Mouse (Mus musculus) lung, postnatal 14 days (tissue): ENCODE measurements around the gene Gabrd.
"Not testable (repeated sequence)": the region's sequence is repeated elsewhere in the genome, so short reads cannot be mapped to it uniquely, and the experiment has no call there.

Experiments used
- DNase-seq: peaks from one replicate; pipeline ENCODE4 v3.0.0; 2021

Gabrd gene

DNA sequence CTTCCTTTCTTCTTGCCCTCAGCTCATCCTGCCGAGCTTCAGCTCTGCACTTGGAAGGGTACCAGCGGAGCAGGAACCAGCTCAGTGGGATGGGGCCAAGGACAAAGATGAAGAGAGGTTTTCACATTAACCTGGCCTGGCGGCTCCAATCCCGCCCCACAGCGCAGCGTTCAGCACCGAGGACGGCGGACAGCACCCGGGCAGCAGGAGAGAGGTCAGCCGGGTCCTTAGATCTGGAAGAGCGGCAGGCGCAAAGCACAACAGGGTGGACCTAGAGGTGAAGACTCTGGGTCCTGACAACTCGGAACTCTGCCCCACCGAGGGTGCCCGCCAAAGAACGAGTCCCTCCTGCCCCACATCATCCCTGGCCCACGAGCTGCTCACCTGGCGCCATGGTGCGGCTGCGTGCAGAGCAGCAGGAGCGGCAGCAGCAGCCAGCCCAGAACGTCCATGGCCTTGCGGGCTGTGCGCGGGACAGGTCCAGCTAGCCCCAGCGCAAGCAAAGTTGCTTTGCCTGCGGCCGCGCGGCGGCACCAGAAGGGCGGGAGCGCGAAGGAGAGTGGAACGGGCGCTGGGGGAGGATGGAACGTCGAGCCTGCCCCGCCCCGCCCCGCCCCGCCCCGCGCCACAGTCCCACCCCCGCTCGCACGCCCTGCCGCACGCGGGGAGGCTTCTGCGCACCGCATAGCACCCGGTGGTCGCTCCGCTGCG lies at the start of gene Gabrd:
Gene Gabrd (minus strand): TSS at position 602 of the 711 bp plus-strand sequence.
- DNase-seq: peak; percentile 48

GRCm38 (mm10) chr4:155442808-155443207 lies 44.9 kb upstream of the Gabrd start:
- DNase-seq: no peak

DNA sequence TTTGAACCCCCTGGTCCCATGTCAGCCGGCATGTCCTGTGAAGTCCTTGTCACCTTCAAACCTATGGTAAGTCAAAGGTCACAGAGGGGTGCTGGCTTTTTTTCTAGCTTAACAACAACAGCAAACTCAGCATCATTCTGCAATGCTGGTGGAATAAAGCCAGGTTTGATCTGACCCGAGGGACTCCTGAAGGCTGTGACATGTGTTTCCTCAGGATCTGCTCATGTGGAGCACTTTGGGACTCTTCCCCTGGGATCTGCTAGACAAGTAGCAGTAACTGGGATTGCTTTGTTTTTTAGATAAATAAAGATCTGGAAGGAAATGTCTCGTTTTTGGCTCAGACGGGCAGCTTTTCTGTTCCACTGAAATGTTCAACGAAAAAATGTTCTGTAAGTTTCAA lies 36.1 kb upstream of the Gabrd start:
- DNase-seq: no peak

DNA sequence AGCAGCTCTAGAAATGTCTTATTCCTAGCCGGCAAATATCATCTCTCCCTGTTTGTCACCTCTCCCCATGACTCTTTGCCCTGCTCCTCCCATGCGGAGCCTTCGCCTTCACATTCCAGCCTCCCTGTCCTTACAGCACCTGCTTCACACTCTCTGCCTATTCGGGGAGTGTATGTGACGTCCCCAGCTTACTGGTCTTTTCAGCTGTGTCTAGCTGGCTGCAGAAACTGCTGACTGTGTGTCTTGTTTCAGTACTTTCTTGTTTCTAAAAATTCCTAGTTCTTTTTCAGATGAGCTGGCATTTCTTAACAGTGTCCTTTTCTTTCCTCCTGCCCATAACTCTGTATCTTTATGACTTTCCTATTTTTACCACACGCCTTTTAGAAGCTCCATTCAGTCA lies 34.4 kb upstream of the Gabrd start:
- DNase-seq: no peak

DNA sequence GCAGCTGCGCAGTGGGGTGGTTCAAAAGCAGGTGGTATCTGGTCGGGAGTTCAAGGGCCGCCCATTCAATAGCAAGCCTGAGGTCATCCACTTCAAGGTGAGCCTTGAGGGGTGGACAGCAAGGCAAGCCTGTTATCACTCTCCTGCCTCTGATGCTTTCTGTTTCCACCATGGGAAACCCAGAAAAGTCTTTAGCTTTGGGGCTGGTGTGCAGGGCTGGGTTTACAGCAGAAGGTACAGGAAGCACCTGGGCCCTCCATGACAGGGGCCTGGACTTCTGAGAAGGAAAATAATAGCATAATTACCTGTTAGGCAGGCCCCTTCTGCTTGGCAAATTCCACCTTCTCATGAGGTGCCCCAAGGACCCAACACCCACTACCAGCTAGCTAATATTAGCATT lies 31.3 kb upstream of the Gabrd start:
- DNase-seq: no peak

DNA sequence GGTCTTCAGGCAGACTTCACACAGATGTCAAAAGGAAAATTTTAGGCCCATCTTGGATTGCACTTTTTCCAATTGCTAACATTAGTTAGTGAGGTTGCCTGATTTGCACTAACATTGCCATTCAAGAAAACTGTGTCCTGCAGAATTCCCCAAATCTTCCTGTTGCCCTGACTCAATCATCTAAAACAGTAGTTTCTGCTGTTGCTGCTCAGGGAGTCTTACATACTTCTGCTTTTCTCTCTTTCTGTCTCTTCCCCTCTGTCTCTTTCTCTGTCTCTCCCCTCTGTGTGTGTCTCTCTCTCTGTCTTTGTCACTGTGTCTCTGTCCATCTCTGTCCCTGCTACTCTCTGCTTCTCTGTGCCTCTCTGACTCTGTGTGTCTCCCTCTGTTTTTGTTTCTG lies 30.5 kb upstream of the Gabrd start:
- DNase-seq: no peak

- DNase-seq: no peak
These were observed 28.4 kb upstream of the Gabrd start for GRCm38 (mm10) chr4:155426272-155426671.

DNA sequence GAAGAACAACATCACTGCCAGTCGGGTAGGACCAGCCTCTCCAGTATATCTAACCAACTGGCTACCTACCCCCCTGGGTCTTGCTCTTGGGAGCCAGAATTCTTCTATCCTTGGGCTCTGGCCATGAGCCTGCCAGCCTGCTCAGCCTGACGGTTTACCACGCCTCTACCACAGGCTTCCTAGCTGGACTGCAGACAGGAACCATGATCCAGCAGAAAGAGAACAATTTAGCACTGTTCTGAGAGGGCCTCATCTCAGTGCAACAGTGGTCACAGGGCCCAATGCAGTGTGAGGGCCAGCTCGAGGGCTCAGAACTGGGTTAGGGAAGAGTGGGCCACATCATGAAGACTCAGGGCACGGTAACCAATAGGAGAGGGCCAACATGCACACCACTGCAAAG lies 26.1 kb upstream of the Gabrd start:
- DNase-seq: no peak

DNA sequence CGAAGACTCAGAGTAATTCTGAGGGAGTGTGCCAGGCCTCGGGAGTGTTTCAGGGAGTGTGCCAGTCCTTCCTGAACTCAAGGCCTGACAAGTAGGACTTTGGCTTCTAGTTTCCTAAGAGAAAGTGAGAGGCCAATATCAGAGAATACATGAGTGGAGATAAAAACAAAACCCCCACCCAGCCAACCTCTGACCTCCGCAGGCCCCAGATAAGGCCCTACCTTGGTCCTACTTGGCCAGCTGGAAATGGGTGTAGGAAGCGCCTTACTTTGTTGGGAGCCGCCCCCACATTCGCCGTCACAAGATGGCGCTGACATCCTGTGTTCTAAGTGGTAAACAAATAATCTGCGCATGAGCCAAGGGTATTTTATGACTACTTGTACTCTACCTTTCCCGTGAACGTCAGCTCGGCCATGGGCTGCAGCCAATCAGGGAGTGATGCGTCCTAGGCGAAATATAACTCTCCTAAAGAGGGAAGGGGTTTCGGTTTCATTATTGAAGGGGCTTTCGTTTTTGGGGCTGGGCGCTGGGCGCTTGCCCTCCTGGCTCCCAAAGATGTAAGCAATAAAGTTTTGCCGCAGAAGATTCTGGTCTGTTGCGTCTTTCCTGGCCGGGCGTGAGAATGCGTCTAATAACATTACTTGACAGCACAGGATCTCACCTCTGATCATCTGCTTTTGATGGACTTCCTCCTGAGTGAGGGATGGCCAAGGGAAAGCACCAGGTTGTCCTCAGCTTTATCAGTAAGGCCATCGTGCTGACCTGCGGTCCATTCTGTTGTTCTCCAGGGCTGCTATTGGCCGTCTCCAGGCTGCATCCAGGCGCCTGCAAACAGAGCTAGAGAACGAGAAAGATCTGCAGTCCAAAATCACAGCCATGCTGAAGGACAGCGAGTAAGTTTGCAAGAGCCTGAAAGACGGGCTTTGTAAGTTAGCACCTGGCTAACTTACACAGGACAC lies 23.8 kb upstream of the Gabrd start:
- DNase-seq: not testable (repeated sequence)

GRCm38 (mm10) chr4:155420137-155420536 lies 22.2 kb upstream of the Gabrd start:
- DNase-seq: no peak

- no peak for DNase-seq
These were observed 16.8 kb upstream of the Gabrd start for GRCm38 (mm10) chr4:155414656-155415235.

- DNase-seq: no peak
These were observed 15.9 kb upstream of the Gabrd start for GRCm38 (mm10) chr4:155413641-155414335.

DNA sequence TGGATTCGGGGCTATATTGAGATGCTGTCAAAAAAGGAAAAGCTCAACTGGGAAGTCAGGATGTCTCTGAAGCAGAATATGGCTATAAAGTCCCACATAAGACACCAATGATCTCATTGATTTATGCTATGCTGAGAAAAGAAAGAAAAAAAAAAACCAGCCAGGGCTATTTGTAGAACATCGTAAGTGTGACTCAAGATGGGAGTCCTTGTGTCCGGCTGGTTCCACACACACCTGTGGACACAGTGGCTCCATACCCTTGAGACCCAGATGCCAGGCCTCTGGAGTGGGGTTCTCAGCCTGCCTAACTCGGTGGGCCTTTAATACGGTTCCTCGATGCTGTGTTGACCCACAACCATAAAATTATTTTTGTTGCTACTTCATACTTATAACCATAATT lies 14.2 kb upstream of the Gabrd start:
- DNase-seq: no peak

- DNase-seq: peak; percentile 61
These were observed 11.3 kb upstream of the Gabrd start, which contains the start of gene Cfap74 for GRCm38 (mm10) chr4:155409058-155409776. Gene Cfap74, plus strand, starts transcription at chr4:155409190.

GRCm38 (mm10) chr4:155408695-155409057 lies 10.8 kb upstream of the Gabrd start:
- DNase-seq: no peak

GRCm38 (mm10) chr4:155402489-155402888 lies 4.6 kb upstream of the Gabrd start:
- DNase-seq: no peak

- no peak for DNase-seq
These were observed 3.2 kb upstream of the Gabrd start for GRCm38 (mm10) chr4:155401121-155401520.

- DNase-seq: no peak
These were observed 269 bp upstream of the Gabrd start for GRCm38 (mm10) chr4:155398222-155398540.

GRCm38 (mm10) chr4:155396751-155397150 lies 1.2 kb downstream of the Gabrd start:
- no peak for DNase-seq

GRCm38 (mm10) chr4:155395471-155395870 lies 2.4 kb downstream of the Gabrd start:
- DNase-seq: no peak

DNA sequence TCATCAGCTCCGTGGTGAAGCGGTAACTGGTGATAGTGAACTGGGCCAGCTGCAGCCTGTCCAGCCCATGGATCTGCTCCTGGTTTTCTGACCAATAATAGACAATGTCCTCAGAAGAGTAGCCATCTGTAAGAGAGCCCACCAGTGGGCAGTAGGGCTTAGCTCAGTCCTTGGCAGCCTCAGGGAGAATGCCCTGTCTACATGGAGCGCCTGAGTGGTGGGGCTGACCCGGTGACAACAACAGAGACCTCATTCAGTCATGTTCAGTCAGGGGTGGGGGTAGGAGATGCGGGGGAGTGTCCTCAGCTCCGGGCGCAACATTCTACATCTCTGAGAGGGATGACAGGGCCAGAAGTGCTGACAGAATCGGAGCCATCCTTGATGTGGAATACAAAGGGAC lies 10.7 kb downstream of the Gabrd start:
- no peak for DNase-seq

DNA sequence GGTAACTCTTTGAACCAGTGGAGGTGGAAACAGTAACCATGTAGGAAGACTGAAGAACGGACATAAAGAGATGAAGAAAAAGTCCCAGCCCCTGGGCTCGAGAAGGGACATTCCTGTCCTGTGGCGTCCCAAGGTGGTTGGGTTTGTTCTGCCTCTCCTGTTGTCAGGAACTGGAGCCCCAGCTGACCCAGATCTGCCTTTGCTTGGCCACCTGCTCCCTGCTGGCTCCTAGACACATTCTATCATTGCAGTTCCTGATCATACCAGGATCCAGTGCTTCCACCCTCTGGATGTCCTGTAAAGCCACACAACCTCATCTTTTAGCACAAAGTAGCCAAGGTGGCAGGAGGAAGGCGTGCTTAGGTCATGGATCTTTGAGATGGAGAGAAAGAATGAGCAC lies 14.6 kb downstream of the Gabrd start:
- DNase-seq: no peak

DNA sequence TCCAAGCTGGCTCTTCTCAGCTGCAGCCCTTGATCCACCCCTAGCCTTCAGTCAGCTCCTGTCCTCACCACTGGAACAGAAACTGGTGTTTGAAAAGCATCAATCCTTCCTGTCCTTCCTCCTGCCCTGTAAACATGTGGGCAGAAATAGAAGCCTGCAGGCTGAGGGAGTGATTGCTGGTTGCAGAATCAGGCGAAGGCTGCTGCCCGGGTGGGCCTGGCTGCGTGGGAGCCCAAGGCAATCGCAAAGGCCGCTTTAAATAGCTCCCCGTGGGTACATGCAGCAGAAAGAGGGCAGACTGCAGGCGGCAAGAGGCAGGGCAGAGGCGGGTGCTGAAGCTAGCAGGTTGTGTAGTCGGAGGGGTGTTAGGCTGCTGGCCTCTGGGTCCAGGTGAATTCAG lies 15.2 kb downstream of the Gabrd start:
- DNase-seq: no peak
